Mouse (Mus musculus) E14TG2a.4 (cell line): ENCODE measurements at regions not wholly inside any gene's neighbourhood (a gene's known extent, or its start where the extent isn't known, plus 50 kb on each side); places are given as distances from the start of the nearest gene placed in this dataset.

Experiments used
- H3K27me3 ChIP-seq: 2 replicates; pipeline ENCODE4 v1.6.1; 2014; ENCODE audit warnings: low read length, control low read depth; ENCODE audit not compliant: insufficient read depth
- H3K36me3 ChIP-seq: 2 replicates; pipeline ENCODE4 v1.6.1; 2014; ENCODE audit warnings: low read length, control low read depth; ENCODE audit not compliant: insufficient read depth
- H3K4me1 ChIP-seq: replicated peaks from 2 replicates; pipeline ENCODE4 v1.6.1; 2014; ENCODE audit warnings: low read depth, low read length, control low read depth
- H3K4me3 ChIP-seq: replicated peaks from 2 replicates; pipeline ENCODE4 v1.5.1; 2014; ENCODE audit warnings: mild to moderate bottlenecking, low read length
- H3K9me3 ChIP-seq: 2 replicates; pipeline ENCODE4 v1.6.1; 2014; ENCODE audit warnings: low read length, control low read depth
- CTCF ChIP-seq: conservative IDR thresholded peaks from 2 replicates; pipeline ENCODE4 v1.5.1; 2014; ENCODE audit warnings: low read length
- NANOG ChIP-seq: IDR thresholded peaks from 2 replicates; pipeline ENCODE4 v1.6.1; 2014; ENCODE audit warnings: borderline replicate concordance, low read length, mixed read lengths
- POU5F1 ChIP-seq: IDR thresholded peaks from 2 replicates; pipeline ENCODE4 v1.6.1; 2014; ENCODE audit warnings: low read length, borderline replicate concordance

- Histone ChIP-seq H3K4me3 (no peak overlapping the region), H3K27me3 (no peaks in the 10 kb centered on the region), H3K4me1 (no peaks in the 10 kb centered on the region), H3K9me3 (no peaks in the 10 kb centered on the region), H3K36me3 (no peaks in the 10 kb centered on the region)
- TF ChIP-seq NANOG (no peak), POU5F1 (no peak), CTCF (no peak)
These were observed 250.3 kb downstream of the Ppp4r2 start for GRCm38 (mm10) chr6:101083676-101084075.

- H3K9me3 ChIP-seq, result no peaks in the 10 kb centered on the region
- TF ChIP-seq CTCF (no peak), POU5F1 (no peak), NANOG (no peak)
These were observed 258.8 kb downstream of the Ppp4r2 start for GRCm38 (mm10) chr6:101092179-101092578.

More at GRCm38 (mm10) chr6:101092179-101092578, 258.8 kb downstream of the Ppp4r2 start:
- Histone ChIP-seq H3K4me1 (no peaks in the 10 kb centered on the region), H3K4me3 (no peak overlapping the region), H3K36me3 (no peaks in the 10 kb centered on the region), H3K27me3 (no peaks in the 10 kb centered on the region)
